Mouse (Mus musculus) cerebellum, adult 11-12 months (tissue): ENCODE measurements around the gene Wwox.

Source experiments
- DNase-seq: peaks from one replicate; pipeline ENCODE4 v3.0.0; 2022

Wwox gene

DNA sequence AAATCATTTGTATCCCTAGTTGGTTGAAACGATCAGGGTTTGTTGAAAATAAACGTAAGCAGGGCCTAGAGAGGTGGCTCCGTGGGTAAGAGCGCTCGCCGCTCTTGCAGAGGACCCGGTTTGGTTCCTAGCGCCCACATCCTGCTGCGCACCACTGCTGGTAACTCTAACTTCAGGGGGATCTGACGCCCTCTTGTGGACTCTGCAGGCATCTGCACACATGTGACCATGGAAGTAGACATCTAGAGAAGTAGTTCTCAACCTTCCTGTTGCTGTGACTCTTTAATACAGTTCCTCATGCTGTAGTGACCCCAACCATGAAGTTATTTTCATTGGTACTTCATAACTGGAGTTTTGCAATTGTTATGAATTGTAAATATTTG, 29.7 kb downstream of the Wwox start:
- no peak for DNase-seq

DNA sequence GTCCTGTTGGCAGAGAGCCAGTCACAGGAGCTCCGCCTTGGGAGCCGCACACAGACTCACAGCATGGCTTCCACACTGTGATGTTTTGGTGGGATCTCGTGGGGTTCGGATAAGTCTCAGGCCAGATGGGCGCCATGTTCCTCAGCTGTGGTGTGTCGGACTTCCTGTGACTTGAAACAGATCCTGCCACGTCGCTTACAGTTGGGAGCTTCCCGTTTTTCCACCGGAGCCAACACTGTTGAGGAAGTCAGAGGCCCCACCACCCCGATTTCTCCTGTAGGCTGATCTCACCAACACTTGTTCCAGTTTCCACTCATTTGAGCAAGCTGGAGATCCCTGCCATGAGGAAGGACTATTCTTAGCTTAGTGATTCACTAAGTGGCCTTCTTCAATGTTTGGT, 34.1 kb downstream of the Wwox start:
- no peak for DNase-seq

DNA sequence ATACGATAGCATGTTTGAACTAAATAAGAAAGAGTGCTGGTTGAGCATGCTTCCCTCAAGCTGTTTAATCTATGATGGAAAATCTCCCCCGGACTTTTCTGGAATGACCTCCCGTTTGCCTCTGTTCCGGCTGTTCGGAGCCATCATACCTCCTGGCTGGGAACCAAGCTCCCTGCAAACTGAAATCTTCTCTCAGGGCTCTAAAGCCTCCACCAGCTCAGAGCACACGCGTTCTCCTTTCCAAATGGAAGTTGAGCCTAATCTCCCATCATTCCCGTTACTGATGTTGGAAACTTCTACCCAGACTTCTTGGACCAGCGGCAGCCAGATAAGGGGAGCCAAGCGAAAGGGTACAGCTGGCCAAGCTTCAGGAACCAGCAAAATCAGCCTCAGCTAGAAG, 37.5 kb downstream of the Wwox start:
- DNase-seq = no peak

DNA sequence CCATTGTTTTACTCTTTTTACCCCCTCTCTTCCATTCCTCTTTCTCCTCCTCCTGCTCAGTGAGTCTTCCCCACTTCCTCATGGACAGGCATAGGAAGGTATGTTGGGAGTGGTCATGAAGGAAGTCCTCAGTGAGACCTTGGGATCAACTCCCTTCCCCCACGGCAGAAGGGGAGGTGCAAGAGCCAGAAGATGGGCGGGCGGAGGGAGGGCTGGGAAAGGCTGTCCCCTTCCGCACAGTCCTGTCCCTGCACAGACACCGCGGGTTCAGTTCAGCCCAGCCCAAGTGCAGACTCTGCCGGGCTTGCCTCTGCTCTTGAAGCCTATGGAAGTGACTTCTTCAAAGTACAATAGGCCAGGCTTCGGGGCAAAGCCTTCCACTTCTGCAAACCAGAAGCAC, 38.3 kb downstream of the Wwox start:
- no peak for DNase-seq

DNA sequence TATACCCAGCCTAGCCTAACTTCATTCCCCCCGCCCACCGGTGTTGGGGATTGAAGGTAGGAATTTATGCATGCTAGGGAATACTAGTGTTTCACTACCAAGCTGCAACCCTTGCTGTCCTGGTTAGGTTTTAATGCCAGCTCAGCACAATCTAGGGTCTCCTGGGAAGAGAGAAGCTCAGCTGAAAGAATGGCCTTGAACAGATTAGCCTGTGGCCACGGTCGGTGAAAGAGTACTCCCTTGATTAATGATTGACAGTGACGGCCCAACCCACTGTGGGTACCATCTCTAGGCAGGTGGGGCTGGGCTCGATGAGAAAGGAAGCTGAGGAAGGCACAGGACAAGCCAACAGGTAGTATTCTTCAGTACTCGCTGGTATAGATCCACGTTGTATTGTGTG, 40.3 kb downstream of the Wwox start:
- DNase-seq = no peak

DNA sequence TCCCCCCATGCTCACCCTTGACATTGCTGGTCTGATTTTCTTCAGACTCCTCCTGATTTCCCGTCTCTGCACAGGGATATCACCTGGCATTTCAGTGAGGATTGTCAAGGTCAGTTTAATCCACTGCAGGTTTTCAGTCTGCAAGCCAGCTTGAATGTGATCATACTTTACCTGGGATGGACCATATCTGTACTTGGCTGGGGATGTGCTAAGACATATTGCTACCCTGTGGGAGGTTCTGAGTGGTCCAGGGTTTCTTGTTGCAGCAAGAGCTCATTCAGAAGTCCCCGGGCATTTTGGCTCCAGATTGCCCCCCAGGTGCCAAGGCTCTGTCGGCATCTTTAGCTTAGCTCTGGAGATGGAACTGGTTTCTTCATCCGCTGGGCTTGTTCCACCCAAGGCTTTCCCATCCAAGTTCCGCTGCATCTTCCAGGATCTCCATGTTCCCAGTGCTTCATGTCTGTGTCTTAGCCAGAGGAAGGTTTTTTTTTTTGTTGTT, 52.3 kb downstream of the Wwox start:
- peak; percentile 98 for DNase-seq

DNA sequence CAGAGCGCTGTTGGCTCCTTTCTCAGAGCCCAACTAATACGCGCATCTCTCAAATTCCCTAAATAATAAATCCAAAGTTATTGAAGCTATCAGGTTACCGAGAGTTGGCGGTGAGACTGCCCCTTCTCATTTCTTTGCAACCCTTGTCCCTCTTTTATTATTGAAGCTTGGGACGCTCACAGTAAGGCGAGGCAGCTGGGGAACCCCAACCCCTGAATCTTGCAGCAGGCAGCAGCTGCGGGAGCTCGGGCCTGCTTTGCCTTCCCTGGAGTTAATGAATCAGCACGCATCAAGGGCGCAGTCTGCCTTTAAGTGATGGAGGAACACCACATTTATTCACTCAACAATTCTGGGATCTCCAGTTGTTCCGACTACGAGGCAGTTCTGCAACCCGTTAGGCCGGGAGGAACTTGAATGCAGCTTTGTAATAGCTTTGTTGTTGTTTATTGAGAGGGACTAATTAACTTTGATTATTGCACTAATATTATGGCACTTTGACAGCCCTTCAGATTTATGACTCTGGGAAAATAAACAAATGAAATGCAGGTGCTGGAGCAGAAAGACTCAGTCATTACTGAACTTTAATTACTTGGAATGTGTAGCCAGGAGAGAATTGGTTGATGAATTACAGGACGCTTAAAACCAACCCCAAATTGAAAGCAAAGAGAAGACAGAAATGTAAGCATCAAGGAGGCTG, 60.1 kb downstream of the Wwox start:
- no peak for DNase-seq

DNA sequence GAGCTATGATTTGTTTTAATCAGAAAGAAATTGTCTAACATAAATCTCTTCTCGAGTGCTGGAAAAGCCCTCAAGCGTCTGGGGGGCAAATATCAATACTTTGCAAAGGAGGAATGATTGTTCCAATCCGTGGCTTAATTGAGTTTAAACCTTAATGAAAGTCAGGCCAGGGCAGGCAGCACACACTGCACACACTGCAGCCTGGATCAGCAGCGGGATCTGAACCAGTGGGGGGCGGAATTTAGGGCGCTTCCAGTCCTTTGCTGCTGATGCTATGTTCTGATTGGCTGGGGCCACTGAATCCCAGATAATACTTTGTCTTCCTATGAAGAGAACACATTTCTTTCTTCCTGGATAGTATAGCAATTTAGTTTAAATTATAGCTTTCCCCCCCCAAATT, 62.5 kb downstream of the Wwox start:
- peak; percentile 50 for DNase-seq

DNA sequence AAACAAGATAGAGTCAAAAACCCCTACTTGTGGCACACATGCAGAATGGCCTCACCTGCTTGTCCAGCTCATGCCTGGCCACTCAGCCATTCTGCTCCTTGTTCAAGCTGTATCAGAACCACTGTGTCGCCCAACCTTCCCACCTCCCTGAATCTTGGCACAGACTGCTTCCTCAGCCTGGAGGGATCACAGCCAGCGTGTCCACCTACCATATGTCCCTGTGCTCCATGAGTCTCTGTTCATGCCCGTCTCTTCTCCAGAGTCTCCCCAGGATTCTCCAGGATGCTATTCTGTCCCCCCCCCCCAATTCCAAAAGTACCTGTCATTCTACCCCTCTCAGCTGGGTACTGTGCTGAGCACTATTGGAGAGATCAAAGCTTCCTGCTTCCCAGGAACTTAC, 63.7 kb downstream of the Wwox start:
- DNase-seq = peak; percentile 92

DNA sequence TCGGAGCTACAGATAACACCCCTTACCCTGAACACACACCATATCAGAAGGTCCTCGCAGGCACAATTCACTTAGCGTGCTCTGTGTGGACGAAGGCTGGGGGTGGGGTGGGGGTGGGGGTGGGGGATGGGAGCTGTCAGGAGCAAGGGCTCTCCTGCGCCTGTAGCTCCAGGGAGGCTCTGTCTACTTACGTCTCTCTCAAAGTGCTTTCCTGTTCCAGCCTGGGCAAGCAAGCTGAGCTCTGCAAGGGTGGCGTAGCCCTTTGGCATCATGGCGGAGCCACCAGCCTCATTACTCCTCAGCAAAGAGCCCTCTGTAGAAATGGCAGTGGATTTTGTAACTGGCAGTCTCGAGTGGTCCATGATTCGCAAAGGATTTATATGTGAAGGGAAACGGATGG, 65.4 kb downstream of the Wwox start:
- DNase-seq = peak; percentile 35

DNA sequence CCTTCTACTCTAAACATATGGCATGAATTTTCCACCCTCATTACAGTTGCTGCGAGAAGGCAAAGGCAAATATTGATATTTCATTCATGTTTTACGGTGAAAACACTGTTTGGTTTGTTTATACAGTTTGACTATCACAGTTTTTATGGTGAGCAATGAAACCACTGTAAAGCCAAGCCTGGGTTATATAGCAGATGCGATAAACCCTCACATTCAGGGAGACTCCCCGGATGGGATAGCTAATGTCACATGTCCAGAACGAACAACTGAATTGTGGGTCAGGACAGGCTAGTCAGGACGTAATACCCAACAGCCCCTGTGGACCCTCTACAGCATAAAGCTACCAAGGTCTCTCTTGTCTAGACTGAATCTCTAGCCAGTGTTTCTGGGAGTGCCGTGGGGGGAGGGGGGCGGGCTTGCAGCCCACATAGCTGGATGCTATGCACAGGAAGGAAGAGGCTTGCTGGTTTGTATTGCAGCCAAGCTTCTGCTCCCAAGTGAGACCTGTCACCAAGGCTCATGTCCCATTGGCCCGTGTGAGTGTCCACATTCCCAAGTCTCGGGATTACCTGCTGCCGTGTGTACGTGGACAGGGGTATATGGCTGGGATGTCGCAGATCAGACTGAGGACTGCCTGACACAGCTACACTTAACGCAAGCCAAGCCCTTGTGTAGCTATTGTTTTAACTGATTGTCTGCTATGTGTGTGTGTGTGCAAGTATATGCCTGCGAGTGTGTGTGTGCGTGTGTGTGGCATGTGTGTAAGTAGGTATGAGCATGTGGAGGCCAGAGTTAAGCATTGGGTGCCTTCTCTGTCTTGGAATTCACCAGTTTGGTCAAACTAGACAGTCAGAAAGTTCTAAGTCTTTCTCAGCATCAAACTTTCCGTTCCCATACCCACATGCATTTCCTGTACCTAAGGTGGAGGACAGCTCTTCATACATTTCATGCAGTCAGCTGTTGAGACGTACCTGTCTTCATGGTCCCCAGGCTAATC, 66.2 kb downstream of the Wwox start:
- DNase-seq = no peak

DNA sequence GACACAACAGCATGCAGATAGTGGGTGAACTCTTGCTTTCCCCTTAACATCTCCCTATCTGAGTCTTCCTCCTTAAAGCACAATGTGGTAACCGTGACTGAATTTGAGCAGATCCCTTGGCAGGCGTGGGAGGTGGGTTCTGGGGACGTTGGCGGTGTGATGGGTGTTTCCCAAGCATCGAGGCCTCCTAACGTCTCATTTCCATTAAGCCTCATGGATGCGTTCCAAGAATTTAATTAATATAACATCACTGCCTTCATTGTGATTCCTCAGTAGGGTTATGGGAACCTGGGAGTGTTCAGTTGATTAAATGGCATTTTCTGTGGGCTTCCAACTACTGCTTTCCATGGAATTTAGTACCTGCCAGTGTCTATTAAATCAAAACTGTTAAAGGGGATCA, 67.9 kb downstream of the Wwox start:
- no peak for DNase-seq

DNA sequence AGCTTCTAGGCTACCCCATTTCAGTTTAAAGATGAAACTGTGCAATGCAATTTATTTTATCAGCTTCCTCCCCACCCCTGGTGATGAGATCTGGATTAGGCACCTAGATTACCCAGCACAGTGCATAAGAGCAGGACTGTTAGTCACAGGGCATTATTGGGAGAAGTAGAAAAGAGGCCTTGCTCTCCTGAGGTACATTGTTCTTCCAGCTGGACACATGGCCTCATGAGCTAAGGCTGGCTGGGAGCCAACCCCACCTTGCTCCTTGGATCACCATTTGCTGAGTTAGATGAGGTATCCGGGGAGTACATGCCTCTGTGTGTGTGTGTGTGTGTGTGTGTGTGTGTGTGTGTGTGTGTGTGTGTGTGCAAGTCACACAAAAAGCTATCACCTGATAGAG, 70.8 kb downstream of the Wwox start:
- peak; percentile 81 for DNase-seq

DNA sequence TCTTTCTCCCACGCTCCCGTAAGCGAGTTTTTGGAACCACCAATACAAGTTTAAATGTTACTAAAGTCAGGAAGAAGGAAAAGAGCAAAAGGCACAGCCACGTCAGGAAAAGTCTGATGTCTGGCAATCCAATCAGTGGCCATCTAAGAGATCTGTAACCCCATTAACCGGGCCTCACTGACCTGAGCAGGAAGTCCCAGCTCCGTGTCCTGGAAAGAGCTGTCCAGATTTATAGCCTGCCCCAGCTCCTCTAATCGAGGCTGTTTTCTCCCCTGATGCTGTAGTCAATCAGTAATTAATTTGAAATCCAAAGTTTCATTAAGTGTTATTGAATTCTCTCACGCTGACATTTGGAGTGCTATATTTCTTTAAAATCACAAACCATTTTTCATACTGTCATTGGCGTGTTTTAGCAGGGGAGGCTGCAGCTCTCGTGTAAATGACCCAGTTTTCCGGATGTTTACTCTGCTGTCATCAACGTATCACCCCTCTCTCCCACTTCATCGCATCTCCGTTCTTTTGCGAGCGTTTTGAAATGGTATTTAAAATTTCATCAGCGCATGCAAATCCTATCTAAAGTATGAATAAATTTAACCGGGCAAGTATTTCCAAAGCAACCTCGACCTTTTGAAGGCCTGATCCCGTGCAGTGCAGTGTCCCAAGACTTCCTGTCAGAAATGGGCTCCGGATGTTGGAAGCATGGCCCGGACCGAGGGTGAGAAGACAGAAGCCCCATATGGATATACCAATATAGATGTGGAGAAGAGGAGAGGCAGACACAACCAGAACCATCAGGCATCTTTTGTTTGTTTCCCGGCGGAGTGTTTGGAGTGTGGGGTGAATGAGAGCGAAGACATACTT, 72.8 kb downstream of the Wwox start:
- no peak for DNase-seq

DNA sequence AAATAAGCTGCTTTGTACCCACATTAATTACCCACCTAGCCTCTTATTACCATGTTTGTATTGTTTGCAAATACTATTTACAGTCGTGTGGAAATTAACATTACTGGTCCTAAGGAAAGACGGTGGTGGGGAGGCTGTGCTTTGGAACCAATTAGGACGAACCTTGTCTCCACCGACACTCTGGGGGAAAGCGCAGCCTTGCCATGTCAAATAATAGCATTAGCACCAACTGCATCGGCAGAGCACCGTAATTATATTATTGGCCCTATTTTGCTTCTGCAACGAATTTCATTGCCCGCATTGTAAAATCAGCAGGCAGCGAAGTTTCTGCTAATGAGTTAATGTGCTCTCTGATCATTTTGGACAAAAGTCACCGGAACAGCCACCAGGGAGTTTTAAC, 75.2 kb downstream of the Wwox start:
- DNase-seq = no peak

DNA sequence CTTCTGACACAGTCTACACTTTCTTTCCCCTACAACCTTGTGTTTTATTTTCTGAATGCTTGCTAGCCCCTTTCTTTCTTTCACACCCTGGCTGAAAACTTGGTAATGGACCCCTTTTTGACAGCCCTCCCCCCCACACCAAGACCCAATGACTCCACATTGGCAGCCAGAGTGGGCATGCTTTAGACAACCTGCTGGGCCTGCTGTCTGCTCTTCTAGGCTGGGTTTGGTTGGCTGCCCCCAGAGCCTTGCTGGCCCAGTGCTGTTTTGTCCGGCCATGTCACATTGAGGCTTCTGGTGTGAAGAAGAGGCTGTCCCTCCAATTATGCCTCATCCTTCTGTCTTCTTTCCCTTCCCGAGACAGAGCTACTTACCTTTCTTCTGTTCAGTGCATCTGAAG, 83.6 kb downstream of the Wwox start:
- no peak for DNase-seq

DNA sequence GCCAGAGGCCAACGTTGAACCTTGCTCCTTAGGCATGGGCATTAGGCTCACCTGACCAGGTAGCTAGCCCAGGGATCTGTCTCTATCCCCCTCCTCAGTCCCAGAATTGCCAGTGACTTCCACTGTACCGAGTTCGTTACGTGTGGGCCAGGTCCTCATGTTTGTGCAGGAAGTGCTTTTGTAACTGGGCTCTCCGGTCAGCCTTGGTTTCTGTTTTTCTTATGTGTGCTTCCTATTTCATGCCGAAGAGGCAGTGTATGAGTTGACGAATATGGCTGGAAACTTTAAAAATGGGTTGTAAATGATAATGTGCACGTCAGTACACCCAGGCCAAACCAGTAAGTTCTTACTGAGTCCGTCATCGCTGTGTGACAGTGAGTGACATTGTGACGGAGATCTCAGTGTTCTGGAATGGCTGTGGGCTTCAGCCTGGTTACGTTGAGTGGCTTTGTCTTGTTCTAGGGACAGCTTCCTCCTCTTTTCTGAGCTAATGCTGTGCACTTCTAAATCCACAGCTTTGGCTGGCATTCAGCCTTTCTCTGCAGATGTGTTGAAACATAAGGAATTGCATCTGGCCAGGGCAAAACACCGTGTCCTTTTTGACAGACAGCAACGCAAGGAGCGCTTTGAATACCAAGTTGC, 87.3 kb downstream of the Wwox start:
- no peak for DNase-seq

DNA sequence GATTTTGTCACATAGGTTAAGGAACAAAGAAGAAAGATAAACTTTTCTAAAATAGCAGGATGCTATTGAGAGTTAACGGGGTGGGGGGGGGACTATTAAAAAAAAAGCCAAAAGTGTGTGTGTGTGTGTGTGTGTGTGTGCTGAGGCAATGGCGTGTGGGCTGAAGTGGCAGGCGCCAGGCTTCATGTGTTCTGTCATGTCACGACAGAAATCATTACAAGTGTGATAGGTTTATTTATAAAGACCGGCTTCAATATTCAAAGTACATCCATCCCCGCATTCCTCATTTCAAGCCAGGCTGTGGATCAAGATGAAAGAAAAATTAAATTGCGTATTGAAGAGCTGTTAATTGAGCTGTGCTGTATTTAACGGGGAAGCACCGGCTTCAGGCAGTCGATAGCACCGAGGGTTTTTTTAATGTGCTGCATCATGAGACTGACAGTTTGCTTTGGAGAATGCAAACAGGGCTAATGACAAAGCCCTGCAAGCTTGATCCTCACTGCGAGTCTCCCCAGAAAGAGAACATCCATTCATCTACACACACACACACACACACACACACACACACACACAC, 88.3 kb downstream of the Wwox start:
- no peak for DNase-seq

DNA sequence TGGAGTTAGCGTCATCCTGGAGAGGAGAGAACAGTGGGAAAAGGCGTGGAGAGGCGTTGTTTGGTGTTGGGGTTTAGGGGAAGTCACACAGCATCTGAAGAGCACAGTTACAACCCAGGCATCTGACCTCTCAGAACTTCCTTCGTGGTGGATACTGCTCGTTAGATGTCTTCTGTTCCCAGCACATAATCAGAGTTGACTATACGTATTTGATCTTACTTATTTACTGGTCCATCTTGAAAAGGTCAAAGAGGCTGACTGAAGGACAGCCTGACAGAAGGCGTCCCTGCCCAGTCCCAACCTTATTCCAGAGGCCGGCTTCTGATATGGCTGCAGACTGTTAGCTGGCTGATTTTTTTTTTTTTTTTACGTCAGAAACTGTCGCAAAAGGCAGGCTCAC, 90.1 kb downstream of the Wwox start:
- DNase-seq = no peak

DNA sequence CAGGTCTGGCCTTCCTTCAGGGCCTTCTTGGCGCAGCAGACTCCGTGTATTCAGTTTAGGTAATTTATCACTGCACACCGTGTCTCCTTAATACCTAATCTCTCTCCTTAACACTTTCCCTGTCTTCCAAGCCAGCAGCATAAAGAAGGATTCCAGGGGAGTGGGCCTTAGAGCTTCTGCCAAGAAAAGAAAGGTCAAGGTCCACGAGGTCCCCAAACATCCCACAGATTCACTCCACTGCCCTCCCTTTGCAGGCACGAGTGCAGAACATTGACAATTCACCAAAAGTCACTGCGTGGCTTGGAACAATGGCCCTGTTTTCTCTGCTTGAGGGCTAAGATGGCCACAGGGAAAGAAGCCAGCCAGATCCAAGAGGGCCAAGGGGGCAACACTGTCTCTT, 96.7 kb downstream of the Wwox start:
- DNase-seq = no peak

DNA sequence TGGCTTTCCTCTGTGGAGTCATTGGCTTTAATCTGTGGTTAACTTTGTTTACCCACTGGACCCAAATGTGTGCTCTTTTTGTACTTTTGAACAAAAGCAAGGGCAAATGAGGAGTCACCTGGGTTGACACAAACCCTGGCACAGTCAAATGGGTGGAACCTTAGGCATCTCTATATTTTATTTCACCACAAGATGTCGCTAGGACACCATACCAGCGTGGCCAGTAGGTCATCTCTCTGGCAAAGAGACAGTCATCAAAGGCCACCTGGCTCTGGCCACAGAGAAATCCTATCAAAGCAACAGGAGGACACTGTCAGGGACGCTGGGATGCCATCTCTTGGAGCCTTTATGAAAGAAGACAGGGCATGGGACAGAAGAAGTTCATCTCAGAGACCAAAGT, 101.7 kb downstream of the Wwox start:
- DNase-seq = peak; percentile 88

DNA sequence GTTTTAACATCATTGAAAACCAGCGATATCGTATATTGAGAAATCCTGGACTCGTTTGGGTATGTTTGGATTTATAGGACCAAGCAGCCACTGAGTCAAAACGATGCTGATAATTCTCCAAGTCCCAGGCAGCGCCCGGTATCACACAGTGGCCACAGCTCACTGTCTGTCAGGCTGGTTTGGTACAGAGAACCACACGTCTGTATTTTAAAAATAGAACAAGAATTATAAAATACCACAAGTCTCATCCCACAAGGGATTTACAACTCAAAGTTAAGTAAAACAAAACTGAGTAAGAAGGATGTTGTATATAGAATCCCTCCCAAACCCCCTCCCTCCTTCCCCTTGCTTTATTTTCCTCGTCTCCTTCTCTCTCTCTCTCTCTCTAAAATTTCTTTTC, 108.9 kb downstream of the Wwox start:
- no peak for DNase-seq
